Mouse (Mus musculus) urinary bladder, postnatal 36 days (tissue): ENCODE data around the gene Prkar1b.

Experiments used
- DNase-seq, 2 experiments: peaks; one replicate each; pipeline ENCODE4 v3.0.0; 2022; ENCODE audit warnings: low spot score in 2 of 2, mixed read lengths in 1 of 2

The Prkar1b gene

DNA sequence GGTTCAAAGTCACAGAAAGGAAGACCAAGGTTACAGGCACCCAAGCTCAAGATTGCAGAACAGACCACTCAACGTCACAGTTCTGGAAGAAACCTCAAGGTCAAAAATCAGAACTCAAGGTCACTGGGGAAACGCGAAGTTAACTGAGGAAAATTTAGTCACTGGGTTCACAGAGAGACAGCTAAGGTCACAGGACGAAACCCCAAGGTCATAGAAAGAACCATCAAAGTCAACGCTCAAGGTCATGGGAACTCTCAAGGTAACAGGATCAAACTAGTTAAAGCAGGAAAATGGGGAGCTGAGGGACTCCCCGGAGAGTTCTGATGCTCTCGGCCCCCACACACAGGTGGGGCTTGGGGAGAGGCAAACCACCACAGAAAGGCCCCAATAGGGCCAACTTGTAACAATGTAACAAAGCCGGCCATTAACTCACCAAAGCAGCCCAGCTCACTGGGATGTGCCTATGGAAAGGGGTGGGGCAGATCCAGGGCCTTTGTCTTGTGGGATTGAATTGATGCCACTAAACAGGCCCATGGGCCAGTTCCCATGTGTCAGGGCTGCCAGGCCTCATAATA is 174.8 kb downstream of the Prkar1b start:
- no peak for DNase-seq

DNA sequence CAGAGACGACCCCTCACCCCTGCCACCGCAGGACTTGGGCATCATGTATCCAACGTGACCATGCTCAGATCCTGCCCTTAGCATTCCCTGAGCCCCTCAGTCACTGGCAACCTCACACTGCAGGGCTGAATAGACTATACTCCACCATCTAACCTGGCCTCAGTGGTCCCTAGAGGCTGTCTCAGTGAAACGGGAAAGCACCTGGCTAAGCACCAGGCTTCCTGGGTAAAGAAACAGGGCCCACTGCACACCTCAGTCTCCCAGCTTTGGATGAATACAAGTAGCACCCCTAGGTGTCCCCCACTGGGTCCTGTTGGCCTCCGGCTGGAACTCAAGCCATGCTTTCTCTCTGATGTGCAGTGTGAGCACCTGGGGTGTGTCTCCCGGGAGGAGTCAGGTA is 176.3 kb downstream of the Prkar1b start:
- no peak for DNase-seq

DNA sequence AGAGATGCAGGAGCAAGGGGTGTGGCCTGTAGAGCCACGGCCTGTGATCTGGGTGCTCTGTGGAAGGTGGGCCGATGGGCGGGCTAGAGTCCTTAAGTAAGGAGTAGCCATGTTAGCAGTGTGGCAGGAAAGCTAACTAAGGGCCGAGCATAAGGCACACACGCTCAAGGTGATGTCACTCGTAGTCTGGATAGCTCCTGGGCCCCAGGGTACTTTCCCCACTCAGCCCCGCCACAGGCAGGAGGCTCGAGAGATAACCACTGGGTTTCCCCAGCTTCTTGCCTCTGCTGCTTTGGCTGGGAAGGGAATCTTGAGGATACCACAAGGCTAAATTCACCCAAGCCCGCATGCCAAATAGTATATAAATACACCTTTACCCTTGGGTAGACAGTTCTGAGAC is 178.4 kb downstream of the Prkar1b start:
- DNase-seq: no peak

- no peak for DNase-seq
Observed at GRCm38 (mm10) chr5:138970056-138970490, 179.7 kb downstream of the Prkar1b start.
